Mouse (Mus musculus): Measurements from ENCODE around the gene Sergef.

Sergef gene

DNA sequence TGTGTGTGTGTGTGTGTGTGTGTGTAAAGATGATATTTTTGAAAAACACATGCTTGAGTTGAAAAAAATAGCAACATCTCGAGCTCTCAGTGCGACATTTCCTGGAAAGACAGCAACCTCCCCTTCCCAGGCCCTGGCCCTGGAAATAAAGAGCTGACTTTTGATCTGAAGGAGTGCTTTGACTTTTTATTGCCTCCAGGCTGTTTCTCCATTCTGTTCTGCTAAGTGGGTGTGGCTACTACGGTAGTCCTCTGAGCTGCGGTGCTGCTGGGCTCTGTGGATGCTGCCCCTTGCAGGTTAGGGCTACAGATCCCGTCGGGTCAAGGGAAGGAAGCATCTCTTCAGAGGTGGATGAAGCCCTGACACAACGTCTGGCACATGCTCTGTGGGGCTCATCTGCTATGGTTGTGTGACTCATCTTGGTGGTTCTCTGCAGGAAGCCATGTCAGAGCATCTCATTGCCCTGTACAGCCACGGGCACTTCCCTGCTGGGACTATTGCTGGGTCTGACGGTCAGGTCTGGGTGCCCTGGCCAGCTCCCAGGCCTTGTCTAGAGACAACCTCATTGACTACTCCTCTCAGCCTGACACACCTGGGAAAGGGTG is 201.0 kb downstream of the Sergef start:
- no peak for DNase-seq

DNA sequence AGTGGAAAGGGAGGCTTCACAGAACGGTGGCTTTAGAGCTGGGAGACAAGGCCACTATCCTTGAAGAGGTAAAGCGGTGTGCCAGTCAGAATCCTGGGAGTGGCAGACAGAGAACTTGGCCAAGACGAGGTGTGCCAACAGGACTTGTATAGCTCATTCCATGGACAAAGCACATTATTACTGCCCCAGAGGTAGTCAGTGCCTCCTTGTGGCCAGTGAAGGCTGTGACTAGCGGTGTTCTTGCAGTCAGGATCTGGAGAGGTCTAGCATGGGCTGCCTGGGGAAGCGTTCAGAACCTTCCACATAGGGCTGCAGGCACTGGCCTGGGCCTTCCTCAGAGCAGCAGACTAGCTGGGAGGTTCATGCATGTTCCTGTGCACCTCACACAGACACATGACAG is 203.8 kb downstream of the Sergef start:
- no peak for DNase-seq

DNA sequence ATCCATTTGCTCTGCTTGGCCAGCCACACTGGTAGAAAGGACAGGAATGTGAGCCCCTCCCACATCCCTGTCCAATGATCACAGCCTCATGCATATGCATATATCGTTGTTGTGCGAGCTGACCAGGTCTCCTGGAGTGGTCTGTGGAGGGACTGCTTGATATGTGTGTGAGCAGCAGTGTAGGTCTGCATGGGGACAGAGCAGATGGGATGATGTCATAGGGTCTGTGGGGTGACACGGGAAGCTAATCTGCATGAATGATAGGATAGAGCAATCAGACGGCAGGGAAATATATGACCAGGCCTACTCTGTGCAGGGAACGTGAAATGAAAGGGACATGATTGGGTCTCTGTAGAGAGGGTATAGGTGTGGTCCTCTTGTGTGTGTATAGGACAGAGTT is 205.7 kb downstream of the Sergef start:
- DNase-seq = no peak

DNA sequence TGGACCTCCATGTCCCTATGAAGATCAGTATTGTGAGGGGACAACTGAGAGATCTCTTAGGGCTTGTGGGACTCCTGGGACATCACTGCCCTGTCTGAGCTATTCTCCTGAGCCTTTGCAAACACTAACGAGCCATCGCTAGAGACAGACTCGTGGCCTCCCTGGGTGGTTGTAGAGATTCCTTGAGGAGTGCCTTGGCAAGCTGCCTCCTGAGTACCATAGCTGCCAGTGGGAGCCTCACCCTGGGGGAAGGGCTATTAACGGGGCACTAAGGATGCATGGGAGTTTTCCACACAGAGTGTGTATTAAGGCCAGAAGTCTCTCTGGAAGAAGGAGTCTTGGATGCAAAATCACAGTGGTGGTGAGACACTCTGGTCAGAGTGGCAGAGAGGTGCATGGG is 214.6 kb downstream of the Sergef start:
- no peak for DNase-seq

DNA sequence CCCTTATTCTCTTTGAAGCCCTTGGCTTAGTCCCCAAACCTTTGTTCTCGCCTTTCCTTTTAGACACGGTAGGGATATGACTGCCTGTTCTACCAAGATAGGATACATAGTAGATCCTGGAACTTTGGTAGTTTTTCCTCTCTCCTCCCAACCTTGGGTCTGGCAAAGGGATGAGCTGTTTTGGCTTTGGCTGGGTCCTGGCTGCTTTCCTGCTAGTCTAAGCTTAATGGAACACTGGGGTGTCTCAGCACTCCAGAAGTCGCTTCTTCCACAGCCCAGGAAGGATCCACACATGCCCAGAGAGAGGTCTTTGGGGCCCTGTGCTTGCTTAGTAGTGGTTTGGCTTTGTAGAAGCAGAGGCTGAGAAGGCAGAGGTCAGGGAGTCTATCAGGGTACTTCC is 215.7 kb downstream of the Sergef start:
- no peak for DNase-seq

DNA sequence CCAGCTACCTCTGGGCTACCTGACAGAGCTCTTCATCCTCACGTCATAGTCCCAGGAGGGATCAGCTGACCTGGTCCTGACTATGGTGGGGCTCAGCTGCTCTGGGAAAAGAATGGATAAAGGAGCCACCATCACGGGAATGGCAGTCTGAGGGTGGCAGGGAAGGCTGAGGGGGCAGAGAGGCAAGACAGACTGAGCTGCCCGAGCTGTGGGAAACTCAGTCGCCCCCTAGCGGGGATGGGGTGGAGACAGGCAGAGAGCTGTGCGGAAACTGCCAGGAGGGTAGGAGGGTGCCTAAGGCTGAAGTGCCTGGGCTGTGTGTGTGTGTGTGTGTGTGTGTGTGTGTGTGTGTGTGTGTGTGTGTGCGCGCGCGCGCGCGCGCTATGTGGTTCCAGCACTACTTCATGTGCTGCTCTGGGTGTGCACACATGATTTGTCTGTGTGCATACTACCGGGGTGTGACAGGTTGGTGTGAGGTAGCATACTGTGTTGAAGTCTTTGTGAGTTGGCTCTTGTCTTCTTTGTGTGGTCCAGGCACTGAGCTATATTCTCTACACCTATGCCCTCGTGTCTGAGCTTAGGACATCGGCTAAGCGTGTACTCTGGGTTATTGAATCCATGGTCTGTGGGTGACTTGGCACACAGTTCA is 216.7 kb downstream of the Sergef start:
- DNase-seq = peak; percentile 33

DNA sequence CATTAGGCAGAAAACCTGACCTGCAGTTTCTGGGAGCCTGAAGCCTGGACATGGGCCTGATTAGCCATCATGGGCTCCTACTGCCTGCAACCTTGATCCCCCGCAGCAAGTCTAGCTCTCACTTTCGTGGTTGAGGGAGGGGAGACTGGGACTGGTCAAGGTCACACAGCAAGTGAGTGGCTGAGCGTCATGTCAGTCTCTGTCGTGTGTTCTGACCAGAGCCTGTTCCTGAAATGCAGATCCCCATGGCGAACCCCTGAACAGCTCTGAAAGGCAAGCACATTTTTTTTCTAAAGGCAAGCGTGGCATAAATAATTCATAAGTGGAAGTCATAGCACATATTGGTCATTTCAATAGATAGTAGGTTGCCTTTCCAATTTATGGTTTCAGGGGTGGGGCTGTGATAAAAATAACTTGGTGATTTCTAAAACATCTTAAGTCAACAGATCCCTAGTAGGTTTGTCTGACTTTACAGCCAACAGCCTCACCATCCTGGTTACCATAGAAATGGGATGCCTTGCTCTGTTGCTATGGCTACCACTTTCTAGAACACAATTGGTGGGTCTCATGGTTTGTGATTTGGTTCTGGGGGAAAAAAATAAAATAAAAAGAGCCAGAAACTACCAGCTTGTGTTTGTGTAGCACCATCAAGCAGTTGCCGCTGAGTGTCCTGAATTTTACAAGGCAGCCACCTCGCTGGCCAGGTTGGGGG is 217.4 kb downstream of the Sergef start:
- no peak for DNase-seq

DNA sequence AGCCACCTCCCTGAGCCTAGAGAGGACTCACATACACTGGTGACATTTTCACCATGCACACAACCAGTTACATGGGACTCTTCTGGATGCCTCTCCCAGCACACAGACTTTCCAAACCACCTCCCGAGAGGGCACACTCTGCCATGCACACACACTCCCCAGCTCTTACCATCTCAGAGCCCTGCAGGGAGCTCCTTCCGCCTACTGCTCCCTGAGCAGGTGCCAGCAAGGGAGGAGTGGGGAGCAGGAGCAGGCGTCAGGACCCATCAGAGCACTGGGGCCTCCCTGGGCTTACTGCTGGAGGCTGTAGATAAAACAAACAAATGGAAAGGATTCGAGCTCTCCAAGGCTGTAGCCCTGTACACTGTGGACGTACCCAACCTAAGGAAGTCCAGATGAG is 218.1 kb downstream of the Sergef start:
- no peak for DNase-seq

DNA sequence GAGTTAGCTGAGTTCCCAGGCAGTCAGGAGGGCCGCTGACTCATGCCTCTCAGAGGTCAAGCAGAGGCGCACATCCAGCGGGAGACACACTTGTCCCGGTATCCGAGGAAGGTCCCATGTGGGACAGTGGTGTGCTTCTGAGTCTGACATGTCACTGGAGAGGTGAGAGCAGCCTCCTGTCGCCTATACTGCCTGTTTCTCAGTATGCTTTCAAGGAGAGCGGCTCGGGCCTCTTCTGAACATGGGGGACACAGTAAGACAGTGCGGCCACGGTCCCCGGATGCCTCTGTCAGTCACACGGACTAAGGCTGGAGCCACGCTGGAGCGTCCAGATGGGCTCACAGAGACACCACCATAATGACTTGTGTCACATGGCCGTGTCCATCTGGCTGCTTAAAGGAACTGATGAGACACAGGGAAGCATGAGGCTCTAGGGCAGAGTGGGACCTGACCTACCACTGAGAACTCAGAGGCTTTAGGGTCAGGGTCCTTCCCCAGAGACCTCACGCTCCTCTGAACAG is 221.4 kb downstream of the Sergef start:
- DNase-seq = no peak

DNA sequence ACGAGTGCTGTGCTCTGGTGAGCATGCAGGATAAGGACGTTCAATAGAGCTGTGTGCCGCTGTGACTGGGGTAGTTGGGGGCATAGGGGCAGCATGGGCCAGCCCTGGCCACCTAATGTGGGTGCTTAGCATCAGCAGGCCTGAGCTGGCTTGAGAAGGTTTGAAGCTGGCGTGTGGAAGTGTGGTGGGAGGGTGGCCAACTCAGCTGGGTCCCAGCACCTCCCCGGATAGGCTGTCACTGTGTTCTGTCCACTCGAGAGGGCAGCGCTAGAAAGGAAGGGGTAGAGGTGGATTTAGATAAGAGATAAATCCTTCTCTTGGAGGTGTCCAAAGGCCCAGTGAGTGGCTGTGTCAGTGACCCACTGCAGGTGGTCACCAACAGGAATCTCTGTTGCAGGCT is 222.1 kb downstream of the Sergef start:
- DNase-seq = no peak

DNA sequence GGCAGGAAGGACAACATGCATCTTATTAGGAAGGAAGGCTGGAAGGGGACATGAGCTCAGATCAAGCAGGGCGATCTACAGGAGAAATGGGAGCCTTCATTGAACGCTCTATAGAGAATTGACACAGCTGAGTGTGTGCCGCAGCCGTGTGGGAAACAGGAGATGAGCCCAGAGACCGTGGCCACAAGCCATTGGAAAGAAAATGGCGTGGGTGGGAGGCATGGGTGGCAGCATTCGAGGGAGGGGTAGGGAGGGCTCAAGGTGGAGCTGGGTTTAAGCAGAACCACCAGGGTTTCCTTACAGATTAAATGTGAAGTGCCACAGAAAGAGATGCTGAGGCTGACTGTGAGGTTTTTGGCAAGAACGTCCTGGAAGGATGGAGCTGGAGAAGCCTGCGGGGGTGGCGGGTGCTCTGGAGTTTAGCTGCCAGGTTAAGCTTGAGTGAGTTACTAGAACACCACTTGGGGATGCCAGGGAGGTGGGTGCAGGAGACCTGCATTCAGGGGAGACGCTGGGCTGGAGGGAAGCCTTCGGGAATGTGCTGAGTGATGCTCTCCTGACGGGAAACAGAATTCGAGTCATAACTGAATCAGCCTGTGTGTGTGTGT is 223.7 kb downstream of the Sergef start:
- DNase-seq = no peak

DNA sequence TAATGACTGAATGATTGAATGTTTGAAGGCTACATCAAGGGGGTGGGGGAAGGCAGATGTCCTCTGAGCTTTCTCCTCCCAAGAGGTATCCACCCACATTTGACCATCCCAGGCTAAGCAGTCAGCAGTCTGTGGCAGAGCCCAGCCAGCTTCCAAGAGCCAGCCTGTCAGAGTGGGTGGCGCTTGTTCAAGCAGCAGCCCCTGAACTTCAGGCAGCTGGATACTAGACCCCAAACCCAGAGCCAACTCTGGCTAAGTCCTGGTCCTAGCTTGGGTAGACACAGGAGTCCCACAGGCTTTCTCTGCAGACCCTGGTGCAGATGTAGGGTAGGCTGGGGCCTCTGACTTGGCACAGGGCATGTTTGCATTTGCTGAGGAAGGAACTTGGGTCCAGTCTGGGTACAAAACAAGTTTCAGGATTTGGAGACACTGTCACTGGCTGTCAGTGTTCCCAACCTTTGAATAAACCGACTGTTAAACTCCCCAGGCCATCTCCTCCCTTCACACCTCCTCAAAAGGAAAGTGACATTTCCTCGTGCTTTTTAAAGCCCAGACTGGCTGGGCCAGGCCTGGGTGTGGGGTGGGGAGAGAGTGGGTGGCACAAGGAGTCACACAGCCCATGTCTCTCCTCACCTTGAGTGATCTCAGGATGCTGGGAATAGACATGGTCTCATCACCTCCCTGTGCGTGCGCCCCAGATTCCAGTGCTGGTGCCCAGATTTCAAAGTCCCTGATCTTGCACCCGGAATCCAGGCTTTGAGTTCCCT is 225.5 kb downstream of the Sergef start:
- DNase-seq = no peak

DNA sequence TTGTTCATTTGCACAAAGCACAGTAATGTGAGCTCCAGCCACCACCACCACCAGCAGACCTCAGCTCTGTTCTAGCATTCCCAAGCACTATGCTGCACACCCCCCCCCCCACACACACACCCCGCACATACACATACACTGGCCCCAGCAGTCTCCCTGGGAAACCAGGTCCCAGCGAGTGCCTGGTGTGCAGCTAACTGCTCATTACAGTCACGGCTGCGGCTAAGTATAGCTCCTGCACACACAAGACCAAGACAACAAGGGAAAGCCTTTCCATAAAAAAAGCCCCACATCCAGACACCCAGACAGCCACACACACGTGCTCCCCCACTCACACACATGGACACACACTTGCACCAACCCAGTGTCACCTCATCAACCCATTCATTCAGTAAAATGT is 226.8 kb downstream of the Sergef start:
- DNase-seq = no peak

DNA sequence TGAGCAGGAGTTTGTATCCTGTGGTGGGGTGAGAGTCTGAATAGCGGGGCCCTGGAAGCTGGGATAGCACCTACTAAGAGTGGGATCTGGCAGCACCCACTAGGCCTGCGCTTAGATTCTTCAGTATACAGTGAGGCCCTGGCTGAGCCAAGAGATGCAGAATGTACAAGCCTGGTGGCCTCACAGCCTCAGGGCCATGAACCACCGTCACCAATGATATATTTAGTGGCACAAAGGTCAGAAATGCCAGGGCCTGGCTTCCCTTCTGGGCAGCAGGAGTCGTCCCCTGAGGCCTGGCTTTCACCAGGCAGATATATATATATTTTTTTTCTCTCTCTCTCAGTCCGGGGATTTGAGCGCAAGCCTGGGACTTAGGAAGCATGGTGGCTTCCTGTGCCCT is 228.9 kb downstream of the Sergef start:
- no peak for DNase-seq

DNA sequence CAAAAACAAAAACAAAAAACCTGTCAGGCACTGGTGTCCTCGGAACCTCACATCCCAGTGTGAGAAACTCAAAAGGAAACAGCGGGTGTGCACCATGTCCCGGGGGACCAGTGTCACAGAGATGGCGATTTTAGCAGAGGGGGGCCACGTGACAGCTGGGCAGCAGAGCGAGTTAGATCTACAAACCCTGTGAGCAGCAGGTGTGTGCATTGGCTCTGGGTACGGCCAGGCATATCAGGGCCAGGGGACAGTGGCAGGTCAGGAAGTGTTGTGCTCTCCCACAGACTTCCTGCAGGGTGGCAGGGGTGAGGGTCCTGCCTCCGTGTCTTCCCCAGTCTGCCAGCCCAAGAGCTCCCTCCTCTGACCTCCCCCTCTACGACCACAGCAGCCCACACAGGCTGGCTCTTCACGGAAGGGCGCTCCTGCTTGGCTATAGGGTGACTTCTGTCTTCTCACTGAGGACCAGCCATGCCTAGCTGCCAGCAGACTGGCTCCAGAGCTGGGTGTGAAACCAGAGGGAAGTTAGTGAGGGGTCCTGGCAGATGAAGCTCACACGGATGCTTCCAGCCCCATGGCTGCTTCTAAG is 230.3 kb downstream of the Sergef start:
- DNase-seq = no peak

DNA sequence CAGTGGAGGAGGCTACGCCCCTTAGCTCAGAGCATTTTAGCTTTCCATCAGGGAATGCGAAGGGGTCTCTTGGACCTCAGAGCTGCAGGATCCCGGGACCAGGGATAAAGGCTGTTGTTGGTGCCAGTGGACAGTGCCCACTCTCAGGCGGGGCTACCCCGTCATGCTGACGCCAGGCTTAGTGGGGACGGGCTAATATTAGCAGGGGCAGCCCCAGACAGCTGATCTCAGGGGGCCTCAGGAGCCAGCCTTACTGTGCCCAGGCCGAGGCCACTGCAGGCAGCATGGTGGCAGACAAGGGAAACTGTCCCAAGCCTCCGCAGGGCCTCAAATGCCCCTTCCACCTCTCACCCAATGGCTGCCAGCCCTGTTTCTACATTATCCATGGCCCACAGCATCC is 231.0 kb downstream of the Sergef start:
- no peak for DNase-seq

DNA sequence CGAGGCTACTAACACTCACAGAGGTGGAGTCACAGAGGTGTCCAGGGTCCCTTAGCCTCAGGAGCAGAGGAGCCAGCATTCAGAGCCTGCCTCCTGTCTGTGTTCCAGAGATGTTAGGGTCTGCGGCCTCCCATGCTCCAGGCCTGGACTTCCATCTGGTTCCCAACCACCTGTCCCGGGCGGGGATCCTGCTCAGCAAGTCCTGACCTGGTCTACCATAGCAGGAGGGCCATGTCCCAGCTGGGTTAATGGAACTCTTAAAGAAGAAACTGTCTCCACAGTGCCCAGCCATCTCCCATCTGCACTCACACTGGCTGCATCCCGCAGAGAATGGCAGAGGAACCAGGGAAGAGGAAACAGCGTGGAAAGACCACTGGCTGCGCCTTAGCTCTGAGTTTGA is 234.9 kb downstream of the Sergef start:
- DNase-seq = no peak

DNA sequence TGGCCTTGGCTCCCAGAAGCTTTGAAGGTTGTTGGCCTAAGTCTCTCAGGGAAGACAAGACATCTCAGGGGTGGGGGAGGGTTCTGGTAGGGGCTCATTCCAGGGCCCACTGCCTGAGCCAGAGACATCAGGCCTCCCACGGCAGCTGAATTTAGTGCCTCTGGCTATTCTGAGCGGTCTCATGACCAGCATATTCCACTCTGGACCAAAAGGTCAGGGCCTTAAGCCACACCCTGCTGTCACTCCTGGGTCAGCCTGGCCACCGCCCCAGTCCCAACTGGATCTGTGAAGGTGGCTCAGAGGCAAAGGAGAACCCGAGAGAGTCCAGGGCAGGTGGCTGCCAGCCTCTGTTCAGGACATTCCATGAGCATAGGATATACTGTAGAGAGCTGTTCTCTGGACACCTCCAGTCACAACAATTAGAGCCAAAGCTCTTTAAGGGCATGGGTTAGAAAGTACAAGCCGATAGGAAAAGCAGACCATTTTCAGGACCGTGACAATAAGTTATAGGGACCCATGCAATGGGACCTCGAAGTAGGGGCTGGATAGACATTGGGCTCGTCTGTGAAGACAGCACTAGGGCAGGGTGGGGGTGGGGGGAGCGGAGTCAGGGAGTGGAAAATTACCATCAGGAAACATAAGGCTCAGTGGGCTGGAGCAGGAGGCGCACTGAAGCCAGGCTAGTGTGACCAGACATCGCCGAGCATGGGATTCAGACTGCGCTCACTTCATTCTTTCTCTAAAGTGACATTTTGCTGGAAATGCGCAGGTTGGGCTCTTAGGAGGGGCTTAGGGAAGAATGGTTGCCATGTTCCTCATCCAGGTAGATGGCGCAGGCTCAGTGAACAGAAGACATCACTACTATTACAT is 235.8 kb downstream of the Sergef start:
- no peak for DNase-seq

DNA sequence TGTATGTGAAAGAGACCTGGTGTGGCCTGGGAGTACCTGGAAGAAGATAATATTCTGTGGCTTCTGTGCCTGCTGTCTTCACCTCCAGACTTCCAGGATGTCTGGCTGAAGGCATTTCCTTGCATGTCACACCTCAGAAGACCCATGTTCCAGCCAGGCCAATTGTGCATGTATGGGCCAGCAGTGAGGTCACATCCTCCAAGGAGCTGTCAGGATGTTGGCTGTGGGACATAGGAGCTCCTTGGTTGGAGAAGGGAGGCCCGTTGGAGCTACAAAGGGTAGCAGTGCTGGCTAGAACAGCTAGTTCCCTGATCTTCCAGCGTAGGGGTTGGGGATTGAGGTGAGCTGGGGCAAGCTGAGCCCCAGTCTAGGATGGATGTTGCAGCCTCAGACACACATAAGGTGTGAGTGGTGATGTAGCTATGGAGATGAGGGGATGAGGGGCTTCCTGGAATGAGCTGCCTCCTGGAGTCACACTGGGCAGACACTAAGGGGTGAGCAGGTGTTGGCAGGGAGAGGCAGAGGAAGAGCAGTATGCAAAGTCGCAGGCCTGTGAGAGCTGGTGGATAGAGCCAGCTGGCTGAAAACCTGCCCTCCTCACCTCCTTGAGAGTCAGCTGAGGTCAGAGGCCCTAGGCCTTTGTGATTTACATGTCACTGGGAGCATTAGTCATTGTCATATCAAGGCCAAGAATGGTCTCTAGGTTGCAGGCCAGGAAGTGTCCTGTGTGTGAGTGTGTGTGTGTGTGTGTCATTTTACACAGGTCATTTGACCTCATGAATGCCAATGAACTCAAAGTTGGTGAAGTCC is 238.0 kb downstream of the Sergef start:
- DNase-seq = no peak

DNA sequence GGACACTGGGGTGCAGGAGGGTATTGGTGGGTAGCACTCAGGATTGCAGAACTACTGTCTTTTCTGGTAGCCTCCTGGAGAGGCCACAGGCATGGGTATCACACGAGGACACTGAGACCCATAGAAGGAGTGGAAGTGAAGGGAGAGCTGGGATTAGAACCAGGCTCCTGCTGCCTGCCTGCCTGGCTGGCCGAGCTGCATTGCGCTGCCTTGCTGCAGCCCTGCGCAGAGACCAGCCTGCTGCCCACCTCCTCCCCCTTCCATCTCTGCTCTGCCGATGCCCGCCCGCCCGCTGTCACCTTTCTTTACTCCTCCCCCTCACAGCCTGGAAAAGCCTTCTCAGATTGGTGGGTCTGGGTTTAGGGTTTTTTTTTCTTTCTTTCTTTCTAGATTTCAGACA is 239.3 kb downstream of the Sergef start:
- DNase-seq = no peak

DNA sequence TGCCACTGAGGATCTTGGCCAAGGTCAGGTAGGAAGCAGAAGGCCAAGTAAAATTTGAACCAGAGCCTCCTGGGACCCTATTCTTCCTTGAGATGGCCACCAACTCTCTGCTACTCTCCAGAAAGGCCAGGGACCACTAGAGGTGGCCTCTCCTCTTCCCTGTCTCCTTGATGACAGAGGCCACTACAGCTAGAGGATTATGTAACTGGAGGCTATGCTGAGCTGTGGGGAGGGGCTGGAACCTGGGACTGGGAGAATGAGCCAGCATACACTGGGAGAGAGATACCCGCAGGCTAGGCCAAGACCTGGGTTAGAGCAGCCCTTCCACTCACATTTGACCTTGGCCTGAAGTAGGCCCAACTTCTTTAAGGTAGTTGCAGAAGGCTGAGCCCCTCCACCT is 239.9 kb downstream of the Sergef start:
- no peak for DNase-seq

Measured in kidney, adult 18-20 months (tissue).